Mouse (Mus musculus) cerebellum, adult 9-11 months (tissue): ENCODE results near the gene Adcy6.

Experiments
- DNase-seq: peaks from one replicate; pipeline ENCODE4 v3.0.0; 2022

The Adcy6 gene

DNA sequence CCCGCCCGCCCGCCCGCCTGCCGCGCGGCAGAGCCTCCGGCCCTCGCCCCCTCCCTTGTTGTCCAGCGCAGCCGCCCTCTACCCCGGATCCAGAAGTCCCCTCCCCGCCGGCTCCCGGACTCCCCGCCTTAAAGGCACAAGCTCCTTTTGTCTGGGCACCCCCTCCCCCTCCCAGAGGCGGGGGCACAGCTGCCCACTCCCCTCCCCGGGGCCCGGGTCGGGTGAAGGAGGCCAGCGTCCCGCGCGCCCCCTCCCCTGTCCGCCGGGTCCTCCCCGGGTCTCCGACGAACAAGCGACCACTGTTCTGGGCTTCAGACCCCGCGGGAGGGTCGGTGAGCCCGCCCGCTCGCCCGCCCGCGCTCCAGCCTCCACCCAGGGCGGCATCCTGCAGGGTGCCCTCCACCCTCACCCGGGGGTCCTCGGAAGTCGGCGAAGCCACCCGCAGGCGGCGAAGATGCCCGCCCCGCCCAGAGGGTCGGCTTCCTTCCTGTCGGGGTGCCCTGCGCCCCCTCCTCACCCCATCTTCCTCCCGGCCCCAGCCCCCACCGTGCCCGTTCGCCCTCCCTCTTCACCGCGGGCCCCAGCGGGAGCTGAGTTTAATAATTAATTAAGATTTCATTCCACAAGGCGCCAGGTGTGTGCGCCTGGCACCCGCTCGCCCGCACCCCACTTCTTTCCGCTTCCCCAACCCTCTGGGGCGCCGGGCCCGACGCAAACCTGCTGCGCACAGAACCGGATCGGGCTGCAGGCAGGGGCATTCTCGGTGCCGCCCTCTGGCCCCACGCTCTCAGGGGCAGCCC, at the start of gene Adcy6:
Adcy6 (minus strand) TSS at position 746 of the 800 bp plus-strand sequence.
- peak; percentile 81 for DNase-seq

DNA sequence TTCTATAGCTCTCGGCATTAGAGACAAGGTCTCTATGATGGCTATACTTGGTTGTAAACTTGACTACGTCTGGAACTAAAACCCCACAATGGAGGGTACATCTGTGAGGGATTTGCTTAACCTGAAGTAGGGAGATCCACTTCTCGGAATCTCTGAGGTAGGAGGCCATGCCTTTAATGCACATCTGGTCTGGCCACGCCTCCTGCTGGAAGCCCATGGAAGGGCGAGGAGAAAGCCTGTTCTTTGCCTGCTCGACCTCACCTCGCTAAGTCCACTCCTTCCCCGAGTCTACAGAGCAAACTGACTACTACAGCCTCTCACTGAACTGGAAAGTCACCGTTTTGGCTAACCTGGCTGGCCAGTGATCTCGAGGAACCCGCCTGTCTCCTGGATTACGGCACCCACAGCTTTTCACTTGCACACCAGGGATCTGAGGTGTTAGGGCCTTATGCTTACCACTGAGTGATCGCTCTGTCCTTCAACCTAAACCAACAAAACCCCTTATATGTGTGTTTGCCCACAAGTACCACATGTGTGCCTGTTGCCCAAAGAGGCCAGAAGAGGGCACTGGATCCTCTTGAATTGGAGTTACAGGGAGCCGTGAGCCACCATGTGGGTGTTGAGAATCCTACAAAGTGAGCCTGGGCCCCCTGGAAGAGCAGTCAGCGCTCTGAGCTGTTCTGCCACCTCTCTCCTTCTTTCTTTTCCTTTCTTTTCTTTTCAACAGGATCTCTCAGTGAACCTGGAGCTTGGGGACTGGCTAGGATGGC, 47.3 kb upstream of the Adcy6 start:
- DNase-seq: no peak

DNA sequence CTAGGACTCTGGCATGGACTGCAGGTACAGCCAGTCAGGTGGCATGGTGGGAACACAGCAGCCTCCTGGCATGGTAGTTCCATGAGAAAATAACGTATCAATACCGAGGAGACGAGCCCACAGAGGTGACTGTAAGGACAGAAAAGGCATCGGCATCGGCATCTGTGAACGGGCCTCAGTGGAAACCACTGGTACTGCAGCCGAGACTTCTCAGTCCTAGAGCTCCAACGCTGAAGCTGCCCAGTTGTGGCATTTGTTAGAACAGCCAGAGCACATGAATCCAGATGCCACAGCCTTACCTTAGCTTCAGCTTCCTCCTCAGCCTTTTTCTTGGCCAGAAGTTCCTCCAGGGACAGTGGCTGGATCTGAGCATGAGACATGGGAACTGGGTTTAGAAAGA, 42.3 kb upstream of the Adcy6 start:
- no peak for DNase-seq

DNA sequence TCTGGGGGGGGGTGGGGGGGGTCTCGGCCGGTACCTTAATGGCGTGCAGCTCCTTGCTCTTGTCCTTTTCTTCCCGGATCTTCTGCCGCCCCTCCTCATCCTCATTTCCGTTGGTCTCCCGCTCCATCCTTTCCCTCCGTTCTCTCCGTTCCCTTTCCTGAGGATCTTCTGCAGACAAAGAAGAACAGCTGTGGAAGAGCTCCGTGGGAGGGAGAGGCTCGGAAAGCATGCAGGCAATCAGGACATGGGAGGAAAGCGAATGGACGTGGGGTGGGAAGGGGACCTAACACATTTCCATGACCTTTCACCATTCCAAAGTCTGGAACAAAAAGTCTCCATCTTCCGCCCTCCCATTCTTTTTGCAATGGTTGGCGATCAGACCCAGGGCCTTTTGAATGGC, 41.6 kb upstream of the Adcy6 start:
- no peak for DNase-seq

DNA sequence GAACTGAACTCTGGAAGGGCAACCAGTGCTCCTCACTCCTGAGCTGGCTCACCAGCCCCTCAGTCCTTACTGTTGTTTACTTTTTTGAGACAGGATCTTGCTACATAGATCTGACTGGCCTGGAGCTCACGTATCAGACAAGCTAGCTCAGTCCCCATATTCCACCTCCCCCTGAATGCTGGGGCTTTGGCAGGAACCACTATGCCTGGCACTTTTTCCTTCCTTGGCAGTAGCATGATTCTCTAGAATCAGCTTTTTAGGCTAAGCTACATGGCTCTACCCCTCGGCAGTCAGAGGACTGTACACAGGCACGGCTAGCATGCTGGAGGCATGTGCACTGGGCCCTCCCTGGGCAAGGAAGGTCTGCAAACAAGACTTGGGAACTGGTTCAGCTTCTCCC, 38.2 kb upstream of the Adcy6 start:
- no peak for DNase-seq

DNA sequence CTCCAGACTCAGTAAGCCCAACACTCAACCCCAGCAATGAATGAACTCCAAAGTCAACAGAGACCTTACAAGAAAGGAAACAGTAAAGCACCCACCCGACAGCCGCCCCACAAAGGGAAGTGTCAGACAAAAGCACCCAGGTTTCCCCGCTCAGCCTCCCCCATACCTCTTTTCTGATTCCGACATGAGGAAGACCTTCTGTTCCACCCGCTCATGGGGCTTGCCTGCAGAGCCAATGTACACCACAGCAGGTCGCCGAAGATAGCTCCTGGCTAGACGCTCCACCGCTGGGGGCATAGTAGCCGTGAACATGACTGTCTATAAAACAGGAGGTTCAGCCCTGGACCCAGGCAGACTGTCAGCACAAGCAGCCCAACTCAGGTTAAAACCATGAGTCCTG, 37.4 kb upstream of the Adcy6 start:
- DNase-seq: no peak

DNA sequence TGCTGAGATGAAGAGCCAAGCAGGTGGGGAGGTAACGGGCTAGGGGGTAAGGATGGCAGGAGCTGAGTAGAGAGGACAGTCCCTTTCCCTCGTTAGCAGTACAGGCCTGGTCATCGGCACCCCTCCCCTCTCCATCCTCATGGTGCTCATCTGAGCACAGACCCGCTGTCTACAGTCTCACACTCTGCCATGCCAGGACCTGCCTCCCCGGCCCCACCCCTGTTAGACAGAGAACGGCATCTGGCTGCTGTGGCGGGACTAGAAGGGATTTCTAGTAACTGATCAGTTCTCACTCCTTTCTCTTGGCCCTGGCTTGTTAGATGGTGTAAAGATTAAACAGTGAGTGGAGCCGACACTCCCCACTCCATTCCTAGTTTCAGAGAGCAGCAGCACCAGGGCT, 36.9 kb upstream of the Adcy6 start:
- DNase-seq: no peak

DNA sequence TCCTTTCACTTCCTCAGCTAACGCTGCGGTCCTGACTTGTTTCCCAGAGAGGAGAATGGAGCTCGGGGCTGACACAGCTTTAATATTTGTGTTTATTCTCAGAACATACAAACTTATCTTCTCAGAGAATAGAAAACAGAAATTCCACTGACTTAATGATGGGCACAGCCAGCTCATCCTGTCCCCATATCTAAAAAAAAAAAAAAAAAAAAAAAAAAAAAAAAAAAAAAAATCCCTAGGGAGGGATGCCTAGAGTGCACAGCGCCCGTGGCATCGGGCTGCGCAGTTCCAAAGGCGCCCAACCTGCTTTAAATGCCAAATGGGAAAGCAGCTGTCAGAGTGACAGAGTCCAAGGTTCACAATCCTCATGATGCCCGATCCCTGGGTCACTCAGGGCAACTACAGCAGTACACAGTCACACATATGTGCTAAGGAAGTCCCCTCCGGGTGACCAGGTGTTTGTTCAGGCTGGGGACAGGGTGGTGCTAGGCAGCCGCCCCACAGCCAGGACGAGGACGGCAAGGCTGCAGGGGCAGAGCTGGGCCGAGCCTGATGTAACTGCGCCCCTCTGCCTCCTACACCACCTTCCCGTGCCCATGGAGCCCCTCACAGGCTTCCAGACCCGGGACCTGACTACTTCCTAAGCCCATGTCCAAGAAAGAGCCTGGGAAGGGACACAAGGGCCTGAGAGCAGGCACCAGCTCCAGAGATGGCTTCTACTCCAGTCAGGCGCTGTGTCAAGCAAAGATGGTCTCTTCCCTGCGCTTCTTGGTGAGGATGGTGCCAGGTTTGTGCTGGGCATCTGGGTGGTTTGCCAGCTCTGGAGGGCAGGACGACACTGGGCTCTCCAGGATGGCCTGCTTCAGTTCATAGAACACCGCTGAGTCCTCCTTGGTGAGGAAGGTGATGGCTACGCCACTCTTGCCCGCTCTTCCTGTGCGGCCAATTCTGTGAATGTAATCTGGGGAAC, 35.5 kb upstream of the Adcy6 start:
- DNase-seq: no peak

DNA sequence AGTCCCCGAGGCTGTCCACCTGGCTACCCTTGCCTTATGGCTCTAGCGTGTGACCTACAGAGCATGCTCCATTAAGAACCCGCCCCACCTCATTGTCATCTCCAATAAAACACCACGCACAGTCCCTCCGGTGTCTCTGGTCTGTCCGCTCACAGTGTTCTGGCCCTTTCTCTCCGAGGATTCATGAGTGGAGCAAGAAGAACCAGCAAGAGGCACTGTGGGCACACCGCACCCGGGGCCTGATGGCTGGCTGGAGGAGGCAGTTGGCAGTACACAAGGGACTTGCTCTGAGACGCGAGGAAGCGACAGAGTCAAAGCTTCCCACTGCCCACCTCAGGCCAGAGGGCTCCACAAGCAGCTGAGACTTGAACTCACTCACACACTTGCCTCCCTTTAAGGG, 34.5 kb upstream of the Adcy6 start:
- no peak for DNase-seq

DNA sequence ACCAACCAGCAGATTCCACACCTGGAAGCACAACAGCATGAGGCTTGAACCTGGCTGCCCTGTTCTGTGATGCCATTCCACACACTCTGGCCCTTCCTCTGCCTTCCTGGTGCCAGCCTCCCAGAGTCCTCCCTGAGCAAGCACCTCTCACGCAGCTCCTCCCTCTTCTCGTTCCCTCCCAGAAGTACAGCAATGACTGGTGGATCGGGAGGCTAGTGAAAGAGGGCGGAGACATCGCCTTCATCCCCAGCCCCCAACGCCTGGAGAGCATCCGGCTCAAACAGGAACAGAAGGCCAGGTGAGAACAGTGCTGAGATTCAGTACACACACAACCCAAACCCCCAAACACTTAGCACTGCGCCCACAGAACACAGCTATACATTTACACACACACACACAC, 30.3 kb upstream of the Adcy6 start:
- DNase-seq: no peak

DNA sequence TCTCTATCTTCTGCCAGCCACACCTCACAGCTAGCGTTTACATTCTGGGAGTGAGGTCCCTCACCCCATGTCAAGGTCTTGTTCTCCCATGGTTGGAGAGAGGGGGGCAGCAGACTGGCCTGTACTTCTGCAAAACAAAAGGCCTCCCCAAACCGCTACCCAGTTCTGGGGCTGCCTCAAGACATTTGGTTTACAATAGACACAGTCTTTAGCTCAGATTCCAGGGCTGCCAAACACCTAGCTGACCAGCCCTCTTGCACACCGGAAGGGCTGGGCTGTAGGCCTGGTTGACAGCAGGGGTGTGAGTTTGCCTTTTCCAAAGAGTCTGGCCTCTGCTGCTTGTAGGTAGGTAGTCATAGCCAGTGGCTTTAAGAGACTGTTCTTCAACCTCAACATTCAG, 27.3 kb upstream of the Adcy6 start:
- no peak for DNase-seq

DNA sequence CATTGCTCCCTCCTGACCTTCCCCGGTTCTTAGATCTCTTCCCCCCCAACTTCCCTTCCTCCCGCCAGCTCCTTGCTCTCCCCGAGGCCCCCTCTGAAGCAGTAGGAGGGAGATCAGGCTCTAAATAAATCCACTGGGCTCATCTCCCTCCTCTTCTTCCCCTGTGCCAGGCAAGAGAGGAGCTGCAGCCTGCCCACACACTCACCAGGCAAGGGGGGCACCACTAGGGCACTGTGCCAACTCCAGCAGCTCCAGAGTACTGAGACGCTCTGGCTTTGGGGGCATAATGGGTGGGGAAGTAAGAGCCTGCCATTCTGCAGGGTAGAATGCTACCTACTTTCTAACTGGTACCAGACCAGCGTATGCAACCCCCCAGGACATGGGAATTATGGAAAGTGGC, 26.6 kb upstream of the Adcy6 start:
- DNase-seq: no peak

DNA sequence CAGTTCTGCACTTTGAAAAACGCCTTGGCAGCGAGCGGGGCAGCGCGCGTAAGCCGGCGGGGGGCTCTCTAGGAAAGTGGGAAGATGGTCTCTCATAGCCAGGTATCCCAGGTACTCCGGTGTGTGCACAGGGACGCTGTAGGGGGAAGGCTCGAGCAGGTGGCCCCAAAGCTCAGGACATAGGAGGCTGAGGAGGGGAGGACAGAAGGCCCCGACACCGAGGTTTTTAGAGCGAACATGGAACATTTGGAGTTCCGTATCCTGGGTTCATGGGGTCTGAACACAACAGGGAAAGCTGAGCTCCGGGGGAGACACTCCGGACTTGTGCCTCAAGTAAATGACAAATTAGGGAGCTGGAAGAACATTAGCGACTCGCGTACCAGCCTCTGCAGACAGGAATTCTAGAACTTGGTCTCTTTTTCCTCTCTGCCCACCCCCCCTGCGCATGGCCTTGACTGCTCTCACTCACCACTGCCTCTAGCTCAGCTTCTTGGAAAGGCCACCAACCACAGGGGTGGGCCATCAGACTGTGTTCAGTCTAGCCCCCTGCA, 25.5 kb upstream of the Adcy6 start:
- DNase-seq: peak; percentile 58

DNA sequence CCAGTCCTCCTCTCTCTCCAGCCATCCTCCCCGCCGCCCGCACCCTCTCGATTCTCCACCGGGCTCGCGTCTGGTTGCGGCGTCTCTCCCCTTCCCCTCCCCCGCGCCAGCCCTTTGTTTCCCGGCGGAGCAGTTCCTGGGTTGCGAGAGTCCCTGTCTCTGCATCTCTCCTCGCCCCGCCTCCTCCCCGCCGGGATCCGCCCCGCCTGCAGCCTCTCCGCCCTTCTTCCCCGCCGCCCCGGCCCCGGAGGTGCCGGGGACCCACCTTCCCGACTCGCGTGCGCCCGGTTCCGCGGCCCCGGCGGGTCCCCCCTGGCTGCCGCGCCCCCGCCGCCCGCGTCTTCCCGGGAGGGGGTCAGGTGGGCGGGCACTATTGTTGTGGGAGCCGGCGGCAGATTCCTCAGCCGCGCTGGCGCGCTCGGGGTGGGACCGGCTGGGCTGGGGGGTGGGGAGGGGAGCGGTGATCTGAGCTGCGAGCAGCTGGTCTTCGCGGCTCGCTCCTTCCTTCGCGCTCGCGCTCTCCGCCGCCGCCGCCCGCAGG, 24.7 kb upstream of the Adcy6 start:
- DNase-seq: peak; percentile 84

DNA sequence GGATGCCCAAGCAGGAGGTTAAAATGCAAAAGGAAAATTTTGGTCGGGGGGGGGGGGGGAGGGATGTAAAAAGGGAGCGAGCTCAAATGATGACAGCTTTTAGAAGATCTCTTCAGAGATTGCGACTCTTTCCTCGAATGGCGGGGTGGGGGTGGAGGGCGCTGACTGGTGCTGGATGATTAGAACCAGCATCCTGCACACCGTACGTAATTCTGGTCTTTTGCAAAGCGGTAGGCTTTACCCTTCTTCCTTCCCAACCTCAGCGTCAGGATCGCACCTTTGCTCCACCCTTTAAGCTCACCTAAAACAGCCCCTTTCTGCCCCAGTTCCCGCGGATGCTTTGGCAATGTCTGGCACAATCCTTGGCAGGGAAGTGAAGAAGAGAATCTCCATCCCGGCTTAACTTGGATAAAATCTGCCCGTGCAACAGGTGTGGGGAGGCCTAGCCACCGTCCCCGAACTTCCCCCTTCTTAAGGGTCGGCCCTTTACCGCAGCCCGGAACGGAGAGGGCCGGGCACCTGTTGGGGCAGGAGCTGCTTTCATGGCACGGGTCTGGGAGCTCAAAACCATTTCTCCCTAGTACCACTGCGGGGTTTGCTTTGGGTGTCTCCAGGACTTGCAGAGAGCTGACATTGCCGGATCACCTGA, 24.1 kb upstream of the Adcy6 start:
- DNase-seq: peak; percentile 56

DNA sequence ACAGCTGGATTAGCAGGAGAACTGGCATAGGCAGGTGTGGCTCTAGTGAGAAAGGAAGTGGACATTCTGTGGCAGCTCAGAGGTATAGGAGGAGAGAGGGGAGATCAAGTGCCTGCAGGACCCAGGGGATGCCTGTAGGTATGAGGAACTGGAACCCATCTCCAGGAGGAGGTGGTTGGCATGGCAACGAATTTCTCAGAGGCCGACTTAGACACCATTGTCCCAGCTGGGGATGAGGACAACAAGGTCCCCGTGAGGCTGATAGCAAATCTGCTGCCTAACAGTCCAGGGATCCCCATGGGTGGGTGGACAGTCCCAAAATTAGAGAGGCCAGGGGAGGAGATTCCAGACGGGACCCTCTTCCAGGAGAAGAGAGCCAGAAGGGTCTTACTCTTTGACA, 23.0 kb upstream of the Adcy6 start:
- peak; percentile 45 for DNase-seq

DNA sequence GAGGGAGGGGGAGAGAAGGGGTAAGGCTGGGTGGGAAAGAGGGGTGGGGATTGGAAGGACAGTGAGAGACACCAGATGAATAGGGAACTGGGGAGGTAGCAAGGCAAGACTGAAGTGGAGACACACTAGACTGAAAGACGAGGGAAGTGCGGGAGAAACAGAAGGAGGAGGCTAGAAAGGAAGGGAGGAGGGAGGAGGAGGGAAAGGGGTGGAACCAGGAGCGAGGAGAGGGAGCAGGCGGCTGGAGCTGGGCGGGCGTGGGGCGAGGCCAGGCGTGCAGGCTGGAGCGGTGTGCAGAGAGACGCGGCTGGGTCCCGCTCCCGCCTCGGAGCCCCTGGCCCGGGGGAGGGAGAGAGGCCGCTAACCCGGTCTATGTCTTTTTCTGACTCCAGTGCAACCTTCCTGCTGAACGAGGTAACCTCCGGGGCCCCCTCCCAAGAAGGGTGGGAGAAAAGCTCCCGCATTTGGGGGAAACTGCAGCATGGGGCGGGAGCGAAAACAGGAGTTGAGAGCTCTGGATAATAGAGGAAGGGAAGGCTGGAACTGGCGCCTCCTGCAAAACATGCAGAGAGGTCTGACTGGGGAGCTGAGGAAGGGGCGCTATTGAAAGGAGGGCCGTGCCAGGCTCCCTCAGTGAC, 22.4 kb upstream of the Adcy6 start:
- DNase-seq: peak; percentile 68

DNA sequence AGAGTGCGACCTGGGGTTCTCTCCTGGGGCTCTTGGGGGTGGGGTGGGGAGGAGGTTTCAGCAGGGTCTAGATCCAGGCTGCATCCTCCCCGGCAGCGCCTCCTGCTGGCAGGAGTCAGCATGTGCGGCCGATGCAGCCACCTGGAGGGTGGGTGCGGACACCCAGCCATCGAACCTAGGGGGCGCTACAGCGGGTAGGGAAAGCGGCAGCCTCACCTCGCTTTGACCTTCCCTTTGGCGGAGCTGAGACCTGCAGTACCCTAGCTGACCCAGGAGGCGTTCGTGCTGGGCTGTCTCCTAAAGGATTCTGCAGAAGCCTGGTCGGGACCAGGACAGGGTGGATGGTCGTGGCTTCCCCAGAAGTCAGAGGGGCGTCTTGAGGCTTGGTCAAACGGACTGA, 21.6 kb upstream of the Adcy6 start:
- peak; percentile 79 for DNase-seq

DNA sequence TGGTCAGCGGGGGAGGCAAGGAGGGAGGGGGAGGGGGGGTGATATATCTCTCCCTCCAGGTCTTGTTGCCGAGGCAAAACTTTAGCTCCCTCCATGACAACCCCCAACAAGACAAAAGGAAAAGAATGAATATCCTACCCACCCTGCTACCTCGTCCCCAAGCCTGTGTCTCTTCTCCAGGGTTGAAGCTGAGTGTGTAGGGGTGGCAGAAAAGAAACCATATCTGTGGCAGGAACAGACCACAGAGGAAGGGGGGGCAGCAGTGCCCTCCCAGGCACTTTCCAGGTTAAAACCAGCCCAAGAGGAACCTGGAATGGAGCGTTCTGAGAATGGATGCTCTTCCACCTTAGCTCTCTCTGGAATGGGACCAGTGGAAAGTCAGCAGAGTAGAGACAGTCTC, 20.7 kb upstream of the Adcy6 start, which contains the start of gene Cacnb3:
Cacnb3 (plus strand) TSS at position 301 of the 400 bp plus-strand sequence.
- no peak for DNase-seq

DNA sequence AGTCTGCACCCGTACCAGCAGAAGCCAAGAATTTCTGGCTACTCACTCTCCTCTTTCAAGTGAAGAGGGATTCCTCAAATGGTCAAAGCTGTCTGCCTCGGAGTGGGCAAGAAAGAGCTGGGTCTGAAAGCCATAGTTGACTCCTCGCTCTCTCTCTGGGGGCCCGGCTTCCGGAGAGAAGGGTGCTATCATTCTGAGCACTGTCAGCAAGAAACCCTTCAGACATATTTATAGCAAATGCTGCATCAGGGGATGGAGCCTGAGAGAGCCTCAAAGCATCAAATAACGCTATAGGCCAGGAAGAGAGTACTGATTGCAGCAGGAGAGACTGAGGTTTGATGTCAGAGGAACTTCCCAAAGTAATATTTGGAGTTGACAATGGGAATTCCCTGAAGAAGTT, 19.6 kb upstream of the Adcy6 start:
- no peak for DNase-seq

DNA sequence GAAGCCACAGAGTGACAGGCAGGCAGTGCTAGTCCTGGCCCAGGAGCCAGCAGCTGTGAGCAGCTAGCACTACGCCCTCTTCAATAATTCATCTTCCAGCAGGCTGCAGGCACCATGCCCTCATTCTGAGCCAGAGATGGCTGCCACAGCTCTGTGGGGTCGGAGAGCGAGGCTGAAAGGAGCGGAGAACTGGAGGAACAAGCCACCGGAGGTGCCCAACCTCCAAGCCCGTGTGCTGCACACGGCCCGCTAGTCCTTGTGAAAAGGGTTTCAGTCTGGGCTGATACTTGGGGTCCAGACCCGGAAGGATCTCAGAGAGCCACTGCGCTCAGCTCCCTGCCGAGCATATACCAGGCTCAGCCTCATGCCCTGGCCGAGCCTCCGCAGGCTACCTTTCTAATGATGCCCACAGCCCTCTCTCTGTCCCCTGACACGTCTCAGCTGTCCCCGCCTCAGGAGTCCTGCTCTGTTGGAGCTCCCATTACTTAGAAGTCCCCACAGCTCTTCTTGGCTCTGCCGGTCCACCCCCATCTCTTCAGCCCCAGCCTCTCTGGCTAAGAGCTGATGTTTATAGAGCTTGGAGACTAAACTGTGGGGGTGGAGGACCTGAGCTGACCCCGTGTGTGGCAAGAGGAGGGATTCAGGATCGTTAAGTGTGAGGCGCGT, 18.8 kb upstream of the Adcy6 start:
- DNase-seq: no peak
